Mouse (Mus musculus): ENCODE measurements at regions not wholly inside any gene's neighbourhood (a gene's known extent, or its start where the extent isn't known, plus 50 kb on each side); places are given as distances from the start of the nearest gene placed in this dataset.

- DNase-seq, result no peak
Observed at GRCm38 (mm10) chr9:32815473-32815872, 179.5 kb downstream of the Ets1 start.

GRCm38 (mm10) chr9:32816649-32817425 is 180.8 kb downstream of the Ets1 start:
- DNase-seq, result peak; percentile 63

- DNase-seq, result peak; percentile 14
Observed at GRCm38 (mm10) chr9:32817442-32818358, 181.7 kb downstream of the Ets1 start.

- no peak for DNase-seq
Observed at GRCm38 (mm10) chr9:32823439-32824133, 187.6 kb downstream of the Ets1 start.

- no peak for DNase-seq
Observed at GRCm38 (mm10) chr9:32824134-32824531, 188.1 kb downstream of the Ets1 start.

GRCm38 (mm10) chr9:32830268-32830891 is 194.4 kb downstream of the Ets1 start:
- no peak for DNase-seq

GRCm38 (mm10) chr9:32833373-32833772 is 197.4 kb downstream of the Ets1 start:
- peak; percentile 14 for DNase-seq

- peak; percentile 3 for DNase-seq
Observed at GRCm38 (mm10) chr9:32834751-32835625, 199.0 kb downstream of the Ets1 start.

- no peak for DNase-seq
Observed at GRCm38 (mm10) chr9:32835626-32835971, 199.6 kb downstream of the Ets1 start.

- DNase-seq, result no peak
Observed at GRCm38 (mm10) chr9:32836371-32836770, 200.3 kb downstream of the Ets1 start.

- DNase-seq, result no peak
Observed at GRCm38 (mm10) chr9:32847361-32847760, 211.3 kb downstream of the Ets1 start.

- no peak for DNase-seq
Observed at GRCm38 (mm10) chr9:32852282-32852681, 216.3 kb downstream of the Ets1 start.

- no peak for DNase-seq
Observed at GRCm38 (mm10) chr9:32863286-32863685, 227.3 kb downstream of the Ets1 start.

- no peak for DNase-seq
Observed at GRCm38 (mm10) chr9:32868936-32869335, 232.9 kb downstream of the Ets1 start.

- peak; percentile 22 for DNase-seq
Observed at GRCm38 (mm10) chr9:32874306-32874875, 238.4 kb downstream of the Ets1 start.

GRCm38 (mm10) chr9:32882819-32883587 is 247.0 kb downstream of the Ets1 start:
- no peak for DNase-seq

GRCm38 (mm10) chr9:32886008-32886650 is 250.1 kb downstream of the Ets1 start:
- DNase-seq, result peak; percentile 35

- no peak for DNase-seq
Observed at GRCm38 (mm10) chr9:32899801-32900200, 263.8 kb downstream of the Ets1 start.

- peak; percentile 74 for DNase-seq
Observed at GRCm38 (mm10) chr9:32901287-32901686, 265.3 kb downstream of the Ets1 start.

- DNase-seq, result peak; percentile 67
Observed at GRCm38 (mm10) chr9:32906233-32906872, 270.3 kb downstream of the Ets1 start.
